Mouse (Mus musculus): ENCODE data around the gene BC035044. TPM values are rescaled to one million over a fixed set of nuclear protein-coding genes. Genes with fewer than 3 reads are reported as not detected.
"Not testable (repeated sequence)": the region's sequence is repeated elsewhere in the genome, so short reads cannot be mapped to it uniquely, and the experiment has no call there.

The BC035044 gene
- total and polyA plus RNA-seq, 3 experiments = 0.06 to 0.38 (median 0.17) TPM

DNA sequence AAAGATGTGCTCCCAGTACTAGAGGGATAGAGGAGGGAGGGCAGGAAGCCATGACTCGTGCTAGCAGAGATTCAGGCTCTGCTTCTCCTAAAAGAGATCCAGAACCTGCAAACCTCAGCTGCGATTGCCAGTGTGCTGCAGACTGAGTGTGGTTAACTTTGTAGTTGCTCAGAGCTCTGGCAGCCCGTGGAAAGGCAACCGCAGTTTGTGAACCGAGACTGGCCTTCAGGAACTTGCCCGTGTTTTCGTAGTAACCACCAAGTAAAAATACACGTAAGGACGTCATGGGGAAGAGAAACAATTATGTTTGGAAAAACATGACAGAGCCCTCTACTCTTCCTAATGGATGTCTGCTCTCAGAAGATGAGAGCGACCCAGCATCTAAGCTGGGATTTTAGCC lies 57.9 kb downstream of the BC035044 start:
- DNase-seq = no peak

DNA sequence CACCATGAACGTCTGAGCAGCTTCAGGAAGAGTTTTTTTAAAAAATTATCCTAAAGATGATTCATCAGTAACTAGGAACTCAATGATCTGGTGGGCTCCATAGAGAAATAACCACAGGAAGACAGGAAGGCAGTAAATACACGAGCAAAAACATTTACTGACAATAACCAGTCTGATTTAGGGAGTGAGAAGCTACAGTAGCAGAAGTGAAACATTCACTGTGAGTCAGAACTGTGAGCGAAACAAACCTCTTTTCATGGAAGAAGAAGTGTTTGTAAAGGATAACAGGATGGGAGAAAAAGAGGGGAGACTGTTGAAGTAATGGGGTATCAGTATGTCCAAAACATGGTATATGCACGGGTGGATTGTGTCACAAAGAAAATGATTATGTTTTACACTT lies 61.1 kb downstream of the BC035044 start:
- no peak for DNase-seq

DNA sequence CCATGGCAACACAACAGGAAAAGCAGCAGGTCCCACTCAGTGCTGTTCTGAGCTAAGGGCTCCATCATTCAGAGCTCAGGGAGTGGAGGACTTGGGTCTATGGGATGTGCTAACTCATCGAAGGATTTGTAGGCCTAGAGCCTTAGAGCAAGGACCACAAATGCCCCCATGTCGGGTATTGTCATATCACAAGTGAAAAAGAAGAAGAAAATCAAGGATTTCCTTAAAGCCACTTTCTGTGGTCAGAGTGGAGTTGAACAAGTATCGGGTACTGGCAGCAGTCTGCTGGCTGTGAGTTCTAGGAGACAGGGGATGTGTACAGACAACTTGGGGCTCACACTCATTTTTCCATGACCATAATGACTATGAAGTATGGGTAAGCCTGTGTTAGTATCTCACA lies 64.1 kb downstream of the BC035044 start:
- no peak for DNase-seq

GRCm38 (mm10) chr6:128826132-128826531 lies 64.8 kb downstream of the BC035044 start, which contains the start of the genes Gm44511 and Klrb1b:
Gene Gm44511 (minus strand): TSS chr6:128826315.
Gene Klrb1b (minus strand): TSS chr6:128826331.
- no peak for DNase-seq

DNA sequence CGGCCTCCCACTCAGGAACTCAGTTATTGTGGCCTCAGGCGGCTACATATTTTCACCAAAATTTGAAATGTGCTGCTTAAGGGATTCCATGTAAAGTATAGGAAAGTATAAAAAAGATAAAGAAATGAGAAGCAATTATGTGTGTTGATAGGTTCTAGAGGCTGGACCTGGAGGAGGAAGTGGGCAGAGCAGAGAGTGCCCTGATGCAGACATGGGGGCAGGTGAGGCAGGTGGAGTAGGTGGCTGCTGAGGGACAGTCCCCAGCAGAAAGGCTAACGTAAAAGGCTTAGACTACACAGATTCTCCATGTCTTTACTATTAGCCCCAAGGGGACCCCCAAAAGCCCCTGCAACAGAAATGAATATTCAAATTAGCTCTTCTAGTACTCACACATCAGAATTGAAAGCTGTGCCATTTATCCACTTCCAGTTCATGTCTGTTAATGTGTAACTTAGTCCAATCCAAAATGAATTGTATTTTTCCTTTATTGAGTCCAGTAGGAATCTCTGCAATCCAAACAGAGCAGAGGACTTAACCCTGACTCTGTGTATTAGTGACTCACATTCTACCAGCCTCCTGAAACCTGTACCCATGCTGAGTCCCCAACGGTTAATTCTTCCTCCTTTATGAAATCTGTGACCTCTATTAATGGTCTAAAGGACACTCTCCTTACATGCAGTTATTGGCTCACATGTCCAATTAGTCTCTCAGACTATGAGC lies 72.7 kb downstream of the BC035044 start:
- no peak for DNase-seq

DNA sequence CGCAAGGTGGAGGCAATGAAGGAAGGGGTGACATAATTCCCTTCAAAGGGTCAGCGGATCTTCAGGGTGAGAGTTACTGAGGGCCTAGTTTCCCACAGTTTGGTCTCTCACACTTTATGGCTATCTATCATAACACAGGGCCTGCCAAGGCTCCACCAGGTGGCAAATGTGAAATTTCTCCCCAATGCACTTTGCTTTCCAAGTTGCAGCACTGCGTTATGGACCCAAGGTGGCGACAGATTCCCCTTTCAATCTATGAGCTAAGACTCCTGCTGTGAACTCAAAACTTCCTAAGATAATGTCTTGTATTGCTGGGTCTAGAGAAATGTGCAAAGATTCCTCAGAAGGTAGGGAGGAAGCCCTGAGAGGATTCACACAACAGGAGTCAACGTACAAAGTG lies 82.4 kb downstream of the BC035044 start:
- no peak for DNase-seq

- no peak for DNase-seq
Observed at GRCm38 (mm10) chr6:128807021-128807420, 83.9 kb downstream of the BC035044 start.

DNA sequence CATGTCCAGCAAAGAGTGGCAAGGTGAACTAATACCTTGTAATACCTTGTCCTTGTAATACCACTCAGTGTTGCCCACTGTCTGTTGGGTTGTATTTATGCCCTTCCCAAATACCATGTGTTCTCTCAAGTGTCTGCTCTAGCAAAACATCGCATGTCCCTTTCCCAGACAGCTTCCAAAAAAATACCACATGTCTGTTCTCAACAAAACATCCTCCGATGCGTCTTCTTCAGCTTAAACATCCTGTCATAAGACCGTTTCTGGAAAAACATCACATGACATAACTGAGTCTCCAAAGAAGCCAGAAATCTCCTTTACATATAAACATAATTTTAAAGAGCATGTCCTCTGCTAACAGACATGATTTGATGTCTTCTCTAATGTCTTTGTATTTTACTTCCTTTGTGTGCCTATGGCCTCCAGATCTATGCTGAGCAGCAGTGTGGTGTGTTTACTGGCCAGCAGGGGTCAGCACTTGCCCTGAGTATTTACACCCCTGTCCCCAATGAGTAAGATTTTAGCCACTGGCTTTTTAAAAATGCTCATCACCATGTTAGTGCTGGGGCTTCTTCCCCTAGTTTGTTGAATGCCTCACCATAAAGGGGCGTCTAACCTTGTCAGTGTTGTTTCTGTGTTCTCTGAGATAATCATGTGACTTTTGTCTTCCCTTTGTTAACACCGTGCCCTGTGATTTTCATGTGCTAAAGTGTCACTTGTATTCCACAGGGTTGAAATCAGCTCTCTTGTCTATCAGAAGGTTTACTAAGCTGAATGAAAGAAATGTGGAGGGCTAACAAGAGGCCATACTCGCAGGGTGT lies 85.9 kb downstream of the BC035044 start:
- peak; percentile 60 for DNase-seq

- DNase-seq = peak; percentile 95
Observed at GRCm38 (mm10) chr6:128802999-128803857, 87.7 kb downstream of the BC035044 start.

DNA sequence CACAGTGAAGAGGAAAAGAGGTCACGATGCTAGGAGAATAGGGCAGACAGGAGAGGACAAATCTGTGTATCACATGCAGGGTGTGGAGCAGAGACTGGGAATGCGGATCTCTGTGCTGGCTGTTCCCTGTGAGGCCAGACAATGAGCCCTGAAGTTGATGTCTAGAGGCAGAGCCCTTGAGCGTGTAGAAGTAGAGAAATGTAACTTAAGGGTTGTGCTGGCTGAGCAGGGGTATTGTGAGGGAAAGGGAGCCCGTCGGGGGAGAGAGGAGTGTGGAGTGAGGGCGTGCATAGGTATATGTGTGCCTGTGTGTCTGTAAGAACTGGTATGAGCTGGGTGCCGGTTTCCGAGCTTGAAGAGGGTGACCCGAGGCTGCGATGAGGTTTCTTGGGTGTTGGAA lies 88.4 kb downstream of the BC035044 start:
- peak; percentile 33 for DNase-seq

GRCm38 (mm10) chr6:128800696-128801095 lies 90.2 kb downstream of the BC035044 start:
- not testable (repeated sequence) for DNase-seq

GRCm38 (mm10) chr6:128799896-128800270 lies 91.0 kb downstream of the BC035044 start:
- no peak for DNase-seq

- peak; percentile 87 for DNase-seq
Observed at GRCm38 (mm10) chr6:128799144-128799895, 91.6 kb downstream of the BC035044 start.

Small RNAs within 50 kb of the gene (microRNA-seq; reads per million reads assigned to microRNA genes)
- gene Gm27336 = 0 reads per million in 2 experiments

Other genes starting within 250 kb of the BC035044 start
- under 1 TPM; 0.49 to 0.52 TPM for gene Clec2h, start 228.7 kb downstream of the BC035044 start, total RNA-seq (2021)
- gene Clec2h, start 228.7 kb downstream of the BC035044 start, polyA plus RNA-seq (2012; rRNA removed) = not detected in 2 replicates
- gene Klrb1, start 168.1 kb downstream of the BC035044 start, total RNA-seq (2021) = not detected
- gene Klrb1, start 168.1 kb downstream of the BC035044 start, polyA plus RNA-seq (2012; rRNA removed) = not detected in 2 replicates
- under 1 TPM; 0.23 to 0.31 TPM for gene Klrb1c, start 101.9 kb downstream of the BC035044 start, total RNA-seq (2021)
- 0.08 and 0.16 TPM in 2 replicates for gene Klrb1c, start 101.9 kb downstream of the BC035044 start, polyA plus RNA-seq (2012; rRNA removed)
- gene Gm44511, start 64.8 kb downstream of the BC035044 start, total RNA-seq (2021) = not detected
- not detected in 2 replicates for gene Gm44511, start 64.8 kb downstream of the BC035044 start, polyA plus RNA-seq (2012; rRNA removed)
- under 1 TPM; 0.66 to 0.79 TPM for gene Klrb1b, start 64.8 kb downstream of the BC035044 start, total RNA-seq (2021)
- gene Klrb1b, start 64.8 kb downstream of the BC035044 start, polyA plus RNA-seq (2012; rRNA removed) = 0.12 TPM in 1 of 2 replicates, not detected in the other
- gene Clec2i, start 3.5 kb downstream of the BC035044 start, total RNA-seq (2021) = under 1 TPM in 1 of 2 experiments, not detected in 1; 0.21 TPM
- not detected in 2 replicates for gene Clec2i, start 3.5 kb downstream of the BC035044 start, polyA plus RNA-seq (2012; rRNA removed)
- gene Clec2g, start 43.3 kb upstream of the BC035044 start, total RNA-seq (2021) = 1 to 10 TPM in 1 of 2 experiments, under 1 TPM in 1; 0.40 to 4.2 TPM
- gene Clec2g, start 43.3 kb upstream of the BC035044 start, polyA plus RNA-seq (2012; rRNA removed) = not detected in 2 replicates
- gene Klrb1f, start 154.8 kb upstream of the BC035044 start, total RNA-seq (2021) = under 1 TPM in 1 of 2 experiments, not detected in 1; 0.17 TPM
- not detected in 2 replicates for gene Klrb1f, start 154.8 kb upstream of the BC035044 start, polyA plus RNA-seq (2012; rRNA removed)
- not detected for gene Clec2e, start 209.8 kb upstream of the BC035044 start, total RNA-seq (2021)
- gene Clec2e, start 209.8 kb upstream of the BC035044 start, polyA plus RNA-seq (2012; rRNA removed) = not detected in 2 replicates

All from adrenal gland, adult 2 months (tissue).